Mouse (Mus musculus) 416B (cell line): ENCODE measurements around the gene Rsph1.

Source experiments
- DNase-seq: peaks from one replicate; pipeline ENCODE4 v3.0.0; 2011; ENCODE audit warnings: low read depth

The Rsph1 gene

DNA sequence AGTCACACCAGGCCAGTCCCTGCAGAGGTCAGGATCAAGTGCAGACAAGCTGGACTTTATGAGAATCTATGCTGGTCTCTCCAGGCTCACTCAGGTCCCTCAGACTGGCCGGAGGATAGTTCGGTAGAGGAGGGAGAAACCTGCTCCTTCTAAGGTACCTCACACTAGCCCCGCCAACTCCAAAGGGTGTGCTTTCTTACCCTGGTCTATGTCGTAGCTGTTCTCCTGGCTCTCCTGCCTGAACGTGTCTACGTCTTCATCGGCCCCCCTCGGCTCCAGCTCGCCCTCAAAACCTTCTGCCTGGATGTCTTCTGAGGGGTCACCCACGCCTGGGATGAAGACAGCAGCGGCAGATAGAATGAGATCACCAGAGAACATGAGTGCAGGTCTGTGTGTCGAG is 19.3 kb downstream of the Rsph1 start:
- no peak for DNase-seq

DNA sequence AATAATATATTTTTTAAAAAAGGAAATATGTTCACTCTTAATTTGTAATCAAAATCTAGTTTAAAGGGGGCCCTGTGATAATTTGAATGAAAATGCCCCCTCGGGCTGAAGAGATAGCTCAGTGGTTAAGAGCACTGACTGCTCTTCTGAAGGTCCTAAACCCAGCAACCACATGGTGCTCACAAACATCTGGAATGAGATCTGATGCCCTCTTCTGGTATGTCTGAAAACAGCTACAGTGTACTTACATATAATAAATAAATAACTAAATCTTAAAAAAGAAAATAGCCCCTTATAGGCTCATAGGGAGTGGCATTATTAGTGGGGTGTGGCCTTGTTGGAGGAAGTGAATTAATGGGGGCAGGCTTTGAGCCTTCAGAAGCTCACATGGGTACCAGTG is 20.0 kb downstream of the Rsph1 start:
- peak; percentile 62 for DNase-seq

DNA sequence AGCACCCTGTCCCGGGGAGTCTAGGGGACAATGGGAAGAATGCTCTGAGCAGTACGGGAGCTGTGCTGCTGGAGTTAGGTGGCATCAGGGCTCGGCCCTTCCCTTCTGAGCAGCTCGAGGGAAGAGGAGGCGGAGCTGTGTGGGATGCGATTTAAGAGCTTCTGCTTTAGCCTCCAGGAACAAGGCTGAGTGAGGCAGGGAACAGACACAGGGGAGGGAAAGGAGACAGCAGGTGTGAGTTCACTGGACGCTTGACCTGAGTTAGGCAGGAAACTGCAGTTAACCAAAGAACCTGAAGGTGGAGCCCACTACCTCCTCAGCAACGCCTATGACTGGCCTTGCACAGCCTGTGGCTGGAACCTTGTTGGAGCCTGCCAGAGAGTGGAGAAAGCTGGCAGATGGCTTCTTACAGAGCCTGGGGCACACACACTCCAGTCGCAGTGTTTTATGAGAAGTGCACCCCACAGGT is 22.7 kb downstream of the Rsph1 start:
- DNase-seq: peak; percentile 75

DNA sequence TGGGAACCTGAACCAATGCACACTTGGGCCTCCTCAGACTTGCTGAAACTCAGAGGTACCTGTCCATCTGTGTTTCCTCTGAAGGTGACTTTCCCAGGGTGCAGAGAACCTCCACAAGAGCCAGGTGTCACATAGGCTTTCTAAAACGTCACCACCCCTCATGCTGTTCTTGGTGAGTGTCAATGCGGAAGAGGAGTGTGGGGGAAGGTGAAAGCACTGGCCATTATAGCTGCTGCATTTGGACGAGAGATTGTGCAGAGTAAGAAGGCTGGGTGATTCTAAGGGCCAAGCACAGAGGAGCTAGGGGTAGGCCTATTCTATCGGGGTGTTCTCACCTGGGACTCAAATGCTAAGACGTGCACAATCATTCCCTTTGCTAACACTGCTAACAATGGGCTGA is 23.2 kb downstream of the Rsph1 start:
- no peak for DNase-seq

DNA sequence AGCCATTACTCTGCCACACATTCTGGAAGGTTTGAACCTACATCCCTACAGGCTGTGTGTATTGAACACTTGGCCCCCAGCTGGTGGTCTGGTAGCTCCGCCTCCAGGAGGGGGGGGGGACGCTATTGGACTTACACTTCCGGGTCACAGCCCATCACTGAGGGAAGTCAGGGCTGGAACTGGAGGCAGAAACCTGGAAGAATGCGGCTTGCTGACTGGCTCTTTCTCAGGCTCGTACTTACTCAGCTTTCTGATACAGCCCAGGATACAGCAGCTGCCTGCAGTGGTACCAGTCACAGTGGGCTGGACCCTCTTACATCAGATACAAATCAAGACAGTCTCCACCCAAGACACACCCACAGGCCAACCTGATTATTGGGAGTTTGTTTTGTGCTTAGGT is 30.0 kb downstream of the Rsph1 start:
- DNase-seq: no peak

DNA sequence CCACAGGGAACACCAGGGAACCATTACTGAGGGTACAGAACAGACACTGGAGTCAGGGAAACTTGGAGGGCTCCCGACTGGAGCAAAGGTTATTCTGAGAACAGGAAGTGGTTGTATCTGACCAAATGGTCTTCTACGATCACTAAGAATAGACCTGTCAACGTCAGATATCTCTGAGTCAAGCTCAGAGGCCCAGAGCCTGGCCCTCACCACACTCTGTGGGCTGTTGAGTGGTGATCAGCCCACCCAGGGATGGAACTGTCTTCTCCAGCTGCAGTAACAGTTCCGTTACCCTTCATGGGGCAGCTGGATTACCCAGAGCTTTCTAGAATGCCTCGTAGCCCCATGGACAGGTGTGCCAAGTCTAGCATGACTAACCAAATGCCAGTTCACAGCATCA is 31.9 kb downstream of the Rsph1 start:
- DNase-seq: peak; percentile 51

DNA sequence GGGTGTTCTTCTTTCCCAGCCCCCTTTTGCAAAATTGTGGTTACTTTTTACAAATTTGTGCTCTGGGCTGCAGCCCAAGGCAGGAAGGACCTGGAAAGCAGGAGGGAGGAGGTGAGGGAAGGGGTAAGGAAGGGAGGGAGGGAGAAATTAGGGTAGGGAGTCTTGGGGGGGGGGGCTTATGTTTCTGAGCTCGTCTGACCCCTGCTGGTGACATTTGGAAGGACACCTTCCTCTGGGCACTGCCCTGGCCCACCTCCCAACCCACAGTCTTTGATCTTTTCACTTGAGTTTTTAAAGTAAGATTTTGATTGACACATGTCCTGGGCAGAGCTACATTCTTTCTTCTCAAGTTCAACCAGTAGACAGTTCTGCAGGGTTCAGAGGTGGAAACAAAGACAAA is 34.4 kb downstream of the Rsph1 start:
- peak; percentile 28 for DNase-seq

DNA sequence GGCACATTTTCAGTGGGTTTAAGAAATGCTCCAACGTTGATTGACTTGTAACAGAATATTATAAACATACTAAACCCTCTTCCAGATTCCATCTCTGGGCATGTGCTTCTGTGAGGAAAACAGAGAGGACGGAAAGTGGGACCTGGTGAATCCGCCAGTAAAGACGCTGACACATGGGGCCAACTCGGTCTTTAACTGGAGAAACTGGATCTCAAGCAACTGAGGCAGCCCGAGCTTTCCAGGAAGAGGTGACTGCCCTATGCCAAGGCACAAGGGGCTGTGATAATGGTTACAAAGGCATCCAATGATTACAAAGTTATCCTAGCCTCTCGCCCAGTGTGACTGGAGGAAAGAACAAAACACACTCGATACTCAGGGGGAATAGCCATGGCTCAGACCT is 36.0 kb downstream of the Rsph1 start:
- no peak for DNase-seq

DNA sequence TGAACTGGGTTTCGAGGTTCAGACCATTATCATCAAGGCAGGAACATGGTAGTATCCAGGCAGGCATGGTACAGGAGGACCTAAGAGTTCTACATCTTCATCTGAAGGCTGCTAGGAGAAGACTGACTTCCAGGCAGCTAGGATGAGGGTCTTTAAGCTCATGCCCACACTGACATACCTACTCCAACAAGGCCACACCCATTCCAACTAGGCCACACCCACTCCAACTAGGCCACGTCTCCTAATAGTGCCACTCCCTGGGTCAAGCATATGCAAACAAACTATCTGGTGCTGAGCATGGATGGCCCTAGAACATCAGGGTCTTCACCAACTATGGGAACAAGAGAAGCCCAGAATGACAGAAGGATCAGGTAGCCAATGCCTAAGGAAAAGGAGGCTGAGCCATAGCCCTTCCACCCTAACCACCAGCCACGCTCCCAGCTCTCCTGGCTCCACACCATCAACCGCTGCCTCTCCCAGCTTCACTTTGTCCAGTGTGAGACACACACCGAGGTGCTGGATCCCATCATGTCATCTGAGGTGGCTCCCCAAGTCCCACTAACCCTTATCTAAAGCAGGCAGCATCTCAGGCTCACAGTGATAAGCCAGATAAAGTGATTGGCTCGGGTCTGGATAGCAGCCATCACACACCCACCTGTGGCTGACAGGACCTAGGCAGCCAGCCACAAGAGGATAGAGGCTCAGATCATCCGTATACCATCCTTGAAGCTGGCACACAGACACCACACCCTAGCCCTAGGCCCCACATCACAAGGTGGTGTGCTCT is 38.8 kb downstream of the Rsph1 start:
- DNase-seq: no peak

DNA sequence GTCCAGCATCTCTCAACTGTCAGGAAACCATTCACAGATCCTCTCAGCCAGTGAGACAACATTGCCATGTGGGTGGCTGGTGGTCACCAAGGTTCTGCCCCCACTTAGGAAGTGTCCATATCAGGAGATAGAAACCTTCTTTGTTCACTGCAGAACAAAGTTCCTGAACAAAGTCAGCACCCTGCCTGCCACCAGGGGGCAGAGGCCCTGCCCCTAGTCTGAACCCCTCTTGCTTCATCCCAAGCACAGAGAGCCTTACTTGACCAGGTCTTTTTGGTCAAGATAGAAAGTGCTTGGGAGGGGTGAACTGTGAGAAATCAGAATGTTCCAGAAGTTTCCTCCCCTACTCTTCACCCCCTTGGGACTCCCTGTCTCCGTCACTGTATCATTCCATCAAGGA is 41.3 kb downstream of the Rsph1 start:
- DNase-seq: peak; percentile 21

DNA sequence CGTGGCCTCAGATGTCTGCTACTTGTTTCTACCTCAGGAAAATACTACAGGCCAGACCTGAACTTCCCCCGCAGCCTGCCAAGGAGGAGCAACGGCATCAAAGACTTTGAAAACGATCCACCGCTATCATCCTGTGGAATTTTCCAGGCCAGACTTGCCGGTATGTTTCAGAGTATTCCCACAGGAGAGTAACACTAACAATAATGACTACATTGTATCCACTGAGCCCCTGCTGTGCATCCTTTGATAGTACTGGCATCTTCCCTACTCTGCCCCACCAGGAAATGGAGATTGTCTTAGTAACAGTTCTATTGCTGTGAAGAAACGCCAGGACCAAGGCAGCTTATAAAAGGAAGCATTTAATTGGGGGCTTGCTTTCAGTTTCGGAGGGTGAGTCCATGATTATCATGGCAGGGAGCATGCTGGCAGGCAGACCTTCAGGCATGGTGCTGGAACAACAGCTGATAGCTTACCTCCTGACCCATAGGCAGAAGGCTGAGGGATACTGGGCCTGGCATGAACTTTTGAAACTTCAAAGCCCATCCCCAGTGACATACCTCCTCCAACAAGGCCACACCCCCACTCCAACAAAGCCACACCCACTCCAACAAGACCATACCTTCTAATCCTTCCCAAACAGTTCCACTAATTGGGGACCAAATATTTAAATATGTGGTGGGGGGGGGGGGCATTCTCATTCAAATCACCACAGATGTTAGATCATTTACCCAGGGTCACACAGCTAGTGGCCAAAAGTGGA is 44.8 kb downstream of the Rsph1 start:
- no peak for DNase-seq

DNA sequence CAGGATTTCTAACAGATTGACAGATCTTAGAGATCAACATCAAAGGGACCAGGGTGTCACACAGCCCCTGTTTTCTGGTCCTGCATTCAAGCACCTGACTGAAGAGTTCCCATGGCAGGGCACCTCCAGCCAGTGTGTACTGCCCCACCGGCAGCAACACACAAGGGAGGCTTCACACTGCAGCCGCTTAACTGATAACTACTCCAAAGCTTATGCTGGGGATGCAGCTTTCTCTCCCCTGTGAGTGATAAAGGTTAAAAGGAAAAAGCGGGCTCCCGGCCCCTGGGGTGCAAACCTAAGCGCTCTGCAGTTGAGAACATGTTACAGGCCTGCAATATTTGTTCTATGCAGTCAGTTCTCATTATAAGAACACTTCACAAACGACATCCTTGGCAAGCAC is 45.4 kb downstream of the Rsph1 start:
- DNase-seq: no peak

DNA sequence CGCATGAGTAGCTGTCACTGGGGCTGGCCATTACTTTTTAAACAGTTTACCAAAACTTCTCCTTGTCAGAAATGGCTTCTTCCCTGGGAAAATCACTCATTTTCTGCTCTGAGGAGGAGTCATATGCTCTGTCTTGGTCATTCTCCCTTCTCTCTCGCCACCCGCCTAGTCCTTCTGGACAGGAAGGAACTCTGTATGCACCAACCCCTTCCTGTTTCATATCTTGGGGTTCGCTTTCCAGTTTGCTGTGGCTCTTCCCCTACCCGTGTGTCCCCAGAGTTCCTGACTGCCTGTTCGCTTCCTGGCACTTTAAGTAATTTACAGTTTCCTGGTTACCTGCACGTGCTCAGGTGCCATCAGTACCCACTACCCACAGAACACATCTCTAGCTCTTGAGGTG is 50.3 kb downstream of the Rsph1 start:
- DNase-seq: peak; percentile 58

DNA sequence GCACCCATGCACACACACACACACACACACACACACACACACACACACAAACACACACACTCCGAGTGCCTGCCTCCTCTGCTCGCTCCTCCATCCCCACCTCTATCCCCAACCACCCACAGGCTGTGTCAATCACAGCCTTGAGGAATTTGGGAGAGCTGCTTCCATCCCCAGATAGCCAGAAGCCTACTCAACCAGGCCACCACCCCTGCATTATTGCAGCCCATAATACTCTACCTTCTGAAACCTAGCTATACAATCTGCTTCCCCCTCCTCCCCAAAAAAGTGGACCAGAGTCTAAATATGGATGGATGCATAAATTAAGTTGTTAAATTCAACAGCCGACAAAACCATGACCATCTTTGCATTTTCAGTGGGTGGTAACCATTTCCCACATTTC is 50.8 kb downstream of the Rsph1 start:
- DNase-seq: no peak

DNA sequence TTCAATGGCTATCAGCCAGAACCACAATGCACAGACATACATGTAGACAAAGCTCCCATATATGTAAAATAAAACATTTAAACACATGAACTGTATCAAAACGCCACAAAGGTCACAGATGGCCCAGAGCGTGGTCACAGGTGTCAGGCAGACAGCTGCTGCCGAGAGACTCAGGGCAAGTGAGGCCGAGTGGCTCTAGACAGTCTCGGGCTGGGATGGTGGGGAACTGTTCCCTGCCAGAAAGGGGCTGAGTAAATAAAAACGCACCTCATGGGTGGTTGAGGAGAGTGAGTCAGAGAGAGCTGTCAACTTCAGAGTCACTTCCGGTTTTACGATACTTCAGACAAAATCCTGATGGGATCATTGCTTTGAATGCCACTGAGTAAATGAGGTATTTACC is 52.6 kb downstream of the Rsph1 start:
- DNase-seq: peak; percentile 81

DNA sequence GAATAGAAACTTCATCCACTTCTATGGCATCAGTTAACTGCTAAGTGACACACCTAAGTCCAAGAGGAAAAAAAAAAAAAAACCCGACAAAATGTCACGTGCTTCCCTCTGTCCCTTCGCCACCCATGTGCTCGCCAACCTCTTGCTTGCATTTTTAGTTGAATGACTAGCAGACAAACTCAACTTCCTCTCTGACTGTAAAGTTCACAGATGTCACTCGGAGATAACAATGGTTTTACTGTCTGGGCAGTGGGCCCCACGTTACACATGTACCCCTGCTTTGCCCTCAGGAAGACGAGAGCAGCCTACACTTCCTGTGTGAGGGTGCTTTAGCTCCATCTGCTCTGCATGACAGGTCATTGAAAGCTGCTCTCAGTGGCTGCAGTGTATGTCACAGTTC is 53.3 kb downstream of the Rsph1 start:
- DNase-seq: peak; percentile 99

DNA sequence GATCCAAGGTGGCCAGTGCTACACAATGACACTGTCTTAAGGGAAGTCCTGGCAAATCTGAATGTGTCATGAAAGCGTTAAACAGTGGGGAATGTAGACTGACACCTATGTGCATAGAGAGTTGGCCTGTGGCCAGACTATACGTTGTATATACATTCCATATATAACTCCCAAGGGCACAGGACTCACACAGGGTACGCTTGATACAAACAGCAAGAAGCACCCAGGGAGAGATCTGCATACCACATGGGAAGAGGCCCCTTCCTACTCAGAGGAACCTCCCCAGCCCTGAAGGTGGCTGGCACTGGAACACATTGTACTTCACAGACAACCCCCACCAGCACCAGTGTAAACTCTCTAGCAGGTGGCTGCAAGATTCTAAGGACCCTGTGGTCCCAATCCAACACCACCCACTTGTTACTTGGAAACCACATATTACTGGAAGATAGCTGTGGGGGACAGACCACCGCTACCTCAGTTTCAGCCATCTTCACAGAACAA is 54.3 kb downstream of the Rsph1 start:
- DNase-seq: peak; percentile 18

DNA sequence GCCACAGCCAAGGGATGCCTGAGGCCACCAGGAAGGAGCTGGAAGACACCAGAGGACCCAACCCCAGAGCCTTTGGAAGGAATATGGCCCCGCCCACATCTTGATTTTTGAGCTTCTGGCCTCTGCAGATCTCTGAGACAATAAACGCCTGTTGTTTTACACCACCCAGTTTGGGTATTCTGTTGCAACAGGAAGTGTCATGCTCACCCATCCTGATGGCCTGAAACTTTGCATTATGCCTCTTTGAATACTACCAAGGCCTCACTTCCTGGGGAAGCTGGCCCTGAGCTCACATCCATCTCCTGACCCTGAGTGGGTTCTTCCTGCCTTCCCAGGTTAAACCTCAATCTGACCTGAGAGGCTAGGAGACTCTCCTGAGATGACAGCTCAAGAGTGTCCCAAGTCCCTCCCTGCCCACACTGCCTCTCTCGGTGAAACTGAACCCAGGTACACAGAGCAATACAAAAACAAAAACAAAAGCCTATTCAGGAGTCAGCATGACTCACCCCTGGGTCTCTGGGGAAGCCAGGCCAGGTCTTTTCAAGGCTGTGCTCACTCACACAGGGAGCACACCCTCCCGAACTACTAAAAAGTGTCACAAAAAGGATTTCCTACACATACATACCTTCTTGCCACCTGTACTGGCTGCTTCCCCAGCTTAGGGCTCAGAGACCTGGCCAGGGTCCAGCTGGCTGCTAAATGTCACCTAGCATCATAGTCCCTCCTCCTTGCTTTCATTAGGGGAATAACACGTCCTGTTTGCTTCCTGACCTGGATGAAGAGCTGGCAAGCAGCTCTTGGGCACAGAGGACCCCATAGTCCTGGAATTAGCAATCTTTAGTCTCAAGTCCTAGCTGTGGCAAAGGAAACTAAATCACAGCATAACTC is 60.9 kb downstream of the Rsph1 start:
- peak; percentile 86 for DNase-seq

DNA sequence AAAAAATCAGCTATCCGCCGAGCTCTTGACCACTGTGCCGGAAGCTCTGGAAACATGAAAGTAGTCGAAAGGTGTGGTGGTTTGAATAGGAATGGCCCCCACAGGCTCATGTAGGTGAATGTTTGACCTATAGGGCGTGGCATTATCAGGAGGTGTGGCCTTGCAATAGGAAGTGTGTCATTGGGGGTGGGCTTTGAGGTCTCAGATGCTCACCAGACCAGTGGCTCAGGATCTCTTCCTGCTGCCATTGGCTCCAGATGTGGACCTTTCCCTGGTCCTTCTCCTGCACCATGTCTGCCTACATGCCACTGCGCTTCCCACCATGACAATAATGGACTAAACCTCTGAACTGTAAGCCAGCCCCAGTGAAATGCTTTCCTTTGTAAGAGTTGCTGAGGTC is 65.3 kb downstream of the Rsph1 start:
- no peak for DNase-seq

DNA sequence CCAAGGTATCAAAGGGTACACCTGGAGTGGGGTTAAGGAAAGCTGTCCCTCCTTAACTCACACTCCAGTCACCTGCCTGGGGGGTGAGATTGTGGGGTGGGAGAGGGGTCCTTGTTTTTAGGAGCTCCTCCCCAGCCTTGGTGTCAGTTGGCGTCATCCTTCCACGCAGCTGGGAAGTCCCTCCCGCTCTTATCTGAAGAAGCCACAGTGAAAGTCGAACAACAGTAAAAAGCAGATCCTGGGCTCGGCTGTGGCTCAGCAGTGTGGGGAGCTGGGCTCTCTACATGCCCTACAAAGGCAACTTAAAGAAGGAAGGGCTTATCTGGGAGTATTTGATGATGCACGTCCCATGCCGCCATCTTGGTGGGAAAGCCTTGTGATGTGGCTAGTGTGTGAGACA is 66.9 kb downstream of the Rsph1 start:
- DNase-seq: no peak

DNA sequence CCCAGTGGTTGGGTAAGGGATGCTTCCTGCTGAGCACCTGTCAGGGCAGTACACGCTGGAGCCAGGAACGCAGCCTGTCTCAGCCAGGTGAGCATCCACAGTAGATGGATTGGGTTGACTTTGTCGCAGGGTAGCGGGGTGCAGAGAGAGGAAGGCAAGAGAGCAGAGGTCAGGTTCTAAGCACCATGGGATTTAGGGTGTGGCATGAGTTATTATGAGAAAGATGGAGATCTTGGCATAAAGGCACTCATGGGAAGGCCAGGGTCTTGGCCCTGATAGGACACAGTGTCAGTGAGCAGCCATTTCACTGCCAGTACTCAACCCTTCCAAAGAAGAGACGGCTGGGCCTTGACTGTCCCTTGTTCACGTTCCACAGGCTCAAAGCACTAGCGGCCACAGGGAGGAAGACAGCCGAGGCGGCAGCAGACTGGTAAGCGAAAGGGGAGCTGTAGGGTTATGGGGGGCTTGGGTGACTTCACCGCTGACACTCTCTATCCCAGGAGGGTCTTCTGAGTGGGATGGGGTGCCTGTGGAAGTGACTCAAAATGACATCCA is 67.7 kb downstream of the Rsph1 start:
- DNase-seq: no peak

DNA sequence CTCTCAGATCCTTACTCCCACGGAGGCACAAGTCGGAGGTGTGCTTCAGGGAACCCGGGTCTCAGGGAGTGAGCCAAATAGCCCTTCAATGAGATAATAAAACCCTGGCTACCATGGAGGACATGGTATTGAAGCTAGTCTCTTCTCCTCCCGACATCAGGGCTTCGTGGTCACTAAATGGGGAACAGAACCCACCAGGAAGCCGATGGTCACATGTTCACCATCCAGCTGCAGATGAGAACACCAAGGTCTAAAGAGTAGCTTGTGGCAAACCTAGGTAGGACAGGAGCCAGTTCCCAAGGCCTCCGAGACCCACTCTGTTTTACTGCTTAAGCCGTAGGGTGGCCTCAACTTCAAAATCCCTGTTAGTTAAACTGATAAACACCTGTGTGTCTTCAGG is 68.5 kb downstream of the Rsph1 start:
- DNase-seq: peak; percentile 50
